Mouse (Mus musculus): Measurements from ENCODE around the gene Dmrtc1a. TPM values are rescaled to one million over a fixed set of nuclear protein-coding genes. Genes with fewer than 3 reads are reported as not detected.
"Not testable (repeated sequence)": the region's sequence is repeated elsewhere in the genome, so short reads cannot be mapped to it uniquely, and the experiment has no call there.

The Dmrtc1a gene
- not detected in 2 replicates for total RNA-seq (2021)
- long read RNA-seq, partial matches to known transcripts: 0 of 2 reads
- long read RNA-seq, other reads (novel, unspliced or antisense): 2 of 2 reads

GRCm38 (mm10) chrX:102908587-102908986 is at the start of gene Dmrtc1a, which contains the start of gene 1700011M02Rik:
Gene Dmrtc1a (minus strand): TSS chrX:102908687.
Gene 1700011M02Rik (plus strand): TSS chrX:102908905.
- not testable (repeated sequence) for DNase-seq

GRCm38 (mm10) chrX:102950136-102950535 is 41.6 kb upstream of the Dmrtc1a start:
- DNase-seq: not testable (repeated sequence)

GRCm38 (mm10) chrX:102936743-102937142 is 28.3 kb upstream of the Dmrtc1a start:
- no peak for DNase-seq

GRCm38 (mm10) chrX:102934395-102934764 is 25.9 kb upstream of the Dmrtc1a start:
- DNase-seq: no peak

- DNase-seq: peak; percentile 33
Measured at GRCm38 (mm10) chrX:102933571-102934394, 25.3 kb upstream of the Dmrtc1a start.

- no peak for DNase-seq
Measured at GRCm38 (mm10) chrX:102932992-102933570, 24.6 kb upstream of the Dmrtc1a start.

- not testable (repeated sequence) for DNase-seq
Measured at GRCm38 (mm10) chrX:102928072-102928471, 19.6 kb upstream of the Dmrtc1a start, which contains the start of gene 1700018G05Rik. Gene 1700018G05Rik (plus strand): TSS chrX:102928372.

GRCm38 (mm10) chrX:102926707-102927106 is 18.2 kb upstream of the Dmrtc1a start:
- peak; percentile 14 for DNase-seq

GRCm38 (mm10) chrX:102914823-102915222 is 6.3 kb upstream of the Dmrtc1a start:
- not testable (repeated sequence) for DNase-seq

- no peak for DNase-seq
Measured at GRCm38 (mm10) chrX:102867871-102868270, 40.6 kb downstream of the Dmrtc1a start, which contains the start of gene 1700031F05Rik. Gene 1700031F05Rik (minus strand): TSS chrX:102867971.

GRCm38 (mm10) chrX:102854516-102854915 is 54.0 kb downstream of the Dmrtc1a start, which contains the start of gene Dmrtc1c2:
Gene Dmrtc1c2 (minus strand): TSS chrX:102854616.
- DNase-seq: not testable (repeated sequence)

Other genes starting within 250 kb of the Dmrtc1a start
- not detected in 2 replicates for gene Gm3880, start 221.7 kb downstream of the Dmrtc1a start, total RNA-seq (2021)
- gene Gm9112, start 201.1 kb downstream of the Dmrtc1a start, total RNA-seq (2021): not detected in 2 replicates
- gene Dmrtc1b, start 200.8 kb downstream of the Dmrtc1a start, total RNA-seq (2021): not detected in 2 replicates
- gene Dmrtc1c1, start 105.7 kb downstream of the Dmrtc1a start, total RNA-seq (2021): not detected in 2 replicates
- not detected in 2 replicates for gene Dmrtc1c2, start 54.1 kb downstream of the Dmrtc1a start, total RNA-seq (2021)
- not detected in 2 replicates for gene 1700031F05Rik, start 40.7 kb downstream of the Dmrtc1a start, total RNA-seq (2021)
- gene 1700011M02Rik, start 218 bp upstream of the Dmrtc1a start, total RNA-seq (2021): not detected in 2 replicates
- not detected in 2 replicates for gene 1700018G05Rik, start 19.7 kb upstream of the Dmrtc1a start, total RNA-seq (2021)

Measured in adrenal gland, postnatal 25 days (tissue).